Mouse (Mus musculus) ZHBTc4 (cell line): Measurements from ENCODE around the gene Ccdc9.
"Not testable (repeated sequence)": the region's sequence is repeated elsewhere in the genome, so short reads cannot be mapped to it uniquely, and the experiment has no call there.

ENCODE experiments used
- DNase-seq: peaks from one replicate; pipeline ENCODE4 v3.0.0-alpha.2; 2011; ENCODE audit warnings: low read depth, low spot score

The Ccdc9 gene

GRCm38 (mm10) chr7:16271139-16271538, 15.5 kb downstream of the Ccdc9 start:
- DNase-seq, result no peak

DNA sequence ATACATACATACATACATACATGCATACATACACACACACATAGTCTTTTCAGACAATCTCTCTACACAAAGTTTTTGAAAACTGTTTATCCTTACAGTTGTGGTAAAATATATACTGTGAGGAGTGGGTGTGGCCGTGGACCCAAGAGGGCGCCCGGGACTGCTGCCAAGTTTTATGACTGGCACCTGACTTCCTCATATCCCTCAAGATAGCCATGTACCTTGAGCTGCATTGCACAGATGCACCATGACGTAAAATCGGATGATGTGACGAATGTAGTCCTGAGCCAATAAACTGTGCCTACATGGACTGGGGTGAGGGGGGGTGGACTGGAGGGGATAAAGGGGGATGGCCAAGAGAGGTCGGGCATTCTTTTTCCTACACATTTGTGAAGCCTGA, 20.0 kb downstream of the Ccdc9 start:
- not testable (repeated sequence) for DNase-seq

DNA sequence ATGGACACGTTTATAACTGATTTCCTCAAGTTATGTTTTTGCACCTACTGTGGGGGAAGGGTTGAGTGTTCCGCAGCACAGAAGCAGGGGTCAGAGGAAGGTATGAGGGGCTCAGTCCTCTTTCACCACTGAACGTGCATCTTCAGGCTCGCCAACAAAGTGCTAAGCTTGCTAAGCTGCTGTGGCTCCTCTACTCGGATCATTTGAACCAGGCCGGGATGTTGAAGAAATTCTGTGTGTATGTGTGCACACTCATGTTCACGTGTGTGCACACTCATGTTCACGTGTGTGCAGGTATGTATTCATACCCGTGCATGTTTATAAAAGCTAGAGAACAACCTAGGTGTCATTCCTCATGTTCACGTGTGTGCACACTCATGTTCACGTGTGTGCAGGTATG, 20.7 kb downstream of the Ccdc9 start:
- DNase-seq, result no peak

GRCm38 (mm10) chr7:16263843-16264242, 22.8 kb downstream of the Ccdc9 start:
- no peak for DNase-seq

GRCm38 (mm10) chr7:16263015-16263787, 23.4 kb downstream of the Ccdc9 start:
- peak; percentile 88 for DNase-seq

DNA sequence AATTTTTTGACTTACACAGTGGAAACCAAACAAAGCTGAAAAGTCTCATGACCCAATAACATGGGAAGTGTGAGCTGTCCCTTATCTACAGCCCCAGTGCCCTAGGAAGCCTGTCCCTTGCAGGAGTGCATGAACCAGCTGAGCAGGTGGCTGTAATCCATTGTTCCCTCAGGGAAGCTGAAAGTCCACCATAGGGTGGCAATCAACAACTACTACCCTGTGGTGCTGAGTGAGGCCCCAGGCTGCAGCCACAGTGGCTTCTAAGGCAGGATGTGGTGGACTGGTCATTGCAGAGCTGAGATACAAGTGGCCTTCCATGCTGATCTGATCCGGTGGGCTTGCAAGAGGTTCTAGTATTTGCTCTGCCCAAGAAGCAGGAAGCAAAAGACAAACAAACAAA, 25.5 kb downstream of the Ccdc9 start:
- DNase-seq, result no peak

GRCm38 (mm10) chr7:16259110-16259590, 27.4 kb downstream of the Ccdc9 start, which contains the start of gene C5ar1:
C5ar1 (minus strand) TSS chr7:16259540.
- DNase-seq, result no peak

GRCm38 (mm10) chr7:16257830-16258229, 28.8 kb downstream of the Ccdc9 start:
- DNase-seq, result no peak

- not testable (repeated sequence) for DNase-seq
Measured at GRCm38 (mm10) chr7:16255963-16256362, 30.6 kb downstream of the Ccdc9 start.

DNA sequence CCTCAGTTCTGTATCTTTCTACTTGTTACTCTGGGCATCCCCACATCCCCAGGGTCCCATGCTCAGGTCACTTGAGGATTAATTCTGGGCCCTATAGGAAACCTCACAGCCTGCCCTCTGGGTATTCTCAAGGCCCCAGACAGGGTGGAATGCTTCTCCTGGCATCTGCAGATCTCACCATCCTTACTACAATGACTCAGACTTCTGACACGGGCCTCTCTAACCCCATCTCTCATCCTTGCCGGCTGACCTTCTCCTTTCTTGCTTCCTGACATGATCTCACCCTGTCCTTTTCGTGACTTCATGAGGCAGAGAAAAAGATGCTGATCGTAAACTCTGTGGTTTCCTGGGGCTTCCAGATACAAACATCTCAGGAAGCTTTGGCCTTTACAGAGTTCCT, 32.4 kb downstream of the Ccdc9 start:
- DNase-seq, result no peak

DNA sequence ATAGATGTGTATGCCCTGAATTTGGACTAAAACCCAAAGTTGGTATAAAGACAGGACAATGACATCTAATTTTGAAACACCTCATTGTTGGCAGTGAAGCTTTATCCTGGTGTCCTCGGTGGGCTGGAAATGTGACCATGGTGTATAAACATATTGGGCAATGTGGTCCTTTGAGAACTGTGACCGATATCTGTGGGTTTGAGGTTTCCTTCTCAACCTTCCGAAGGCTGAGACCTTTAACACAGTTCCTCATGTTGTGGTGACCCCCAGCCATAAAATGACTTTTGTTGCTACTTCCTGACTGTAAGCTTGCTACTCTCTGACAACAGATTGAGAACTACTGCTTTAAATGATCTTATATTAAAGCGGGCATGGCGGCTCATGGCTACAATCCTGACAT, 35.9 kb downstream of the Ccdc9 start:
- DNase-seq, result no peak

DNA sequence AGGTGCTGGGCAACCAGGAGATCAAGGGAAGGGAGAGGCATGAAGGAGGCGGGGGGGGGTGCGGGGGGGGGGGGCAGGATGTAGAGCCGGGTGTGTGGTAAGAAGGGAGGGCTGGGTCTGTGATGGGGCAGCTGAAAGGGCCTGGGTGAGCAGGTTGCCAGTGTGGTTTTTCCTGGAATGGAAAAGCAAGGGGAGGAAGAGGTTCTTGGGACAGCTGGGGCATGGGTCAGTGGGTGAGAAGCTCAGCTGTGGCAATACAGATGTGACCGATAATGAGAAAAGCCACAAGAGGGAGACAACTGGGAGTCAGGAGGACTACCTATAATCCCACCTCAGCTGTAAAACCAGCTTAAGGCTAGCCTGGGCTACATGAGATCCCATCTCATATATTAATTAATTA, 40.6 kb downstream of the Ccdc9 start:
- no peak for DNase-seq

GRCm38 (mm10) chr7:16244067-16244466, 42.5 kb downstream of the Ccdc9 start, which contains the start of gene C5ar2:
C5ar2 (minus strand) TSS chr7:16244154.
- DNase-seq, result no peak

DNA sequence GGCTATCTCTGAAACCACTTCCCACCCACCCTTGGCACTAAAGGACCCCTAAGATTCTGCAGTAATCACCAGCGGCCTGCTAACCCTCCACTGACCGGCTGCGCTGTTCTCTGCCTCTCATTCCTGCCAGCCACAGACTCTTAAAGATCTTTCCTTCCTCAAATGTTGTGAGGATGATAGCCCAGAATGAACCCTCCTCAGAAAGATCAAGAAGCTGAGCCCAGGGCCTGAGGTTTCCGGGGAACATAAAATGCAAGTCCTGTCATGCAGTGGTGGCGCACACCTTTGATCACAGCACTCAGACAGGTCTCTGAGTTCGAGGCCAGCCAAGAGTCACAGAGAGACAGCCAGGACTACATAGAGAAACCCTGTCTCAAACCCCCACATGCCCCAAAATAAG, 44.4 kb downstream of the Ccdc9 start:
- no peak for DNase-seq

- peak; percentile 80 for DNase-seq
Measured at GRCm38 (mm10) chr7:16241787-16242186, 44.8 kb downstream of the Ccdc9 start.

DNA sequence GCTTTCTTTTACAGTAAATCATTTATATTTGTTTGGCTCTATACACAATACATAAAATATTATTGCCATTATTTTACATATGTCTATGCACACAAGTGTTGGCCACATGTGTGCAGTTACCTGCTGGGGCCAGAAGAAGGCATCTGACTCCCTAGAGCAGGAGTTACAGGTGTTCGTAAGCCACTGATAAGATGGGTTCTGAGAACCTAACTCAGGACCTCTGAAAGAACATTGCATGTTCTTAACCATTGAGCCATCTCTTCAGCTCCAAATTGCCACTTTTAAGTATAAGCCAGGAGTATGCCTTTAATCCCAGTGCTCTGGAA, 45.7 kb downstream of the Ccdc9 start:
- DNase-seq, result no peak

GRCm38 (mm10) chr7:16240281-16240977, 46.2 kb downstream of the Ccdc9 start:
- DNase-seq, result no peak

DNA sequence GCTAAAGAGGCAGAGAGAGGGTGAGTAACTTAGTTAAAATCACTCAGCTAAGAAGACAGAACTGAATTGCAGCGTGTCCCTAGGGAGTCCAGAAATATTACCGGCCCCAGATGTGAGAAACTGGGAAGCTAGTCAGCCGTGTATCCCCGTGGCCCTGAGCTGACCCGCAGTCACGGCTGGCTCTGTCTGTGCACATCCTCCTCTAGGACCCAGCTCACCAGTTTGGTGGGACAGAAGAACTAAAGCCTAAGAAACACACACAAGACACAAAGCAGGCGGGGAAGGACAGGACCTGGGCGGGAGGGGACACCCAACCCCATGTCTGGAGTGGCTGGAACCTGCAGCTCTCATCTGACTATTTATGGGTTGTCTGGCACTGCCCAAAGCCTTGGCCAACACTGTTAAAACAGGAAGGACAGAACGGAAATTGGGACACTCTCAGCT, 47.0 kb downstream of the Ccdc9 start:
- no peak for DNase-seq

DNA sequence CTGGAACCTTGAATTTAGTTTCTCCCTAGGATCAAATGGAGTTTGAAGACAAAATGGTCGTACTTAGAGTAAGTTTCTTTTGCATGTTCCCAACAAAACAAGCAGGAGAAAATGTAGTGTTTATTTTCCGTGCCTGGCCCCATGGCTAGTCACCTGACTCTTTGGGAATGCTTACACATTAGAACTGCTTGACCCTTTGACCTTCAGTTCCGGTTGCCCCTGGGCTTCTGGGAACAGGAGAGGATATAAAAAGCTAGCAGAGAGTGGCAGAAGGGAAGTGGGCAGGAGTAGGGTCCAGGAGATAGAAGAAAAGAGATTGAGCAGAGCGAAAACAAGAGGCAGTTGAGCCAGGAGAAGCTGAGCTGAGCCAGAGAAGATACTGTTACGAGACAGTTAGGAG, 56.7 kb downstream of the Ccdc9 start:
- DNase-seq, result peak; percentile 79
